Mouse (Mus musculus) kidney, embryonic 16.5 days (tissue): Measurements from ENCODE around the gene Galns. TPM values are rescaled to one million over a fixed set of nuclear protein-coding genes. Genes with fewer than 3 reads are reported as not detected.
A peak's percentile ranks its signal among the peaks of the same experiment; 100 is the strongest.

ENCODE experiments used
- ATAC-seq: fragments of 200-750 bp; cut with Nextera tagmentation; 2 replicates; pipeline ENCODE4 v1.8.0; 2017; ENCODE audit warnings: moderate TSS enrichment; ENCODE audit not compliant: low FRiP score, low TSS enrichment
- H3K27ac ChIP-seq: fragments of 300-500 bp; sonication (generic); 2 replicates; pipeline ENCODE4 v1.5.1; 2014; ENCODE audit warnings: low read length
- H3K27me3 ChIP-seq: fragments of 300-500 bp; sonication (generic); 2 replicates; pipeline ENCODE4 v1.6.1; 2014; ENCODE audit warnings: low read length, control low read depth, mixed read lengths; ENCODE audit not compliant: insufficient read depth
- H3K36me3 ChIP-seq: fragments of 300-500 bp; sonication (generic); 2 replicates; pipeline ENCODE4 v1.6.1; 2014; ENCODE audit warnings: low read length, control low read depth, mixed read lengths; ENCODE audit not compliant: insufficient read depth
- H3K4me1 ChIP-seq: fragments of 300-500 bp; sonication (generic); 2 replicates; pipeline ENCODE4 v1.6.1; 2014; ENCODE audit warnings: low read length, control low read depth, mixed read lengths; ENCODE audit not compliant: insufficient read depth
- H3K4me2 ChIP-seq: fragments of 300-500 bp; sonication (generic); replicated peaks from 2 replicates; pipeline ENCODE4 v1.6.1; 2014; ENCODE audit warnings: low read depth, low read length
- H3K4me3 ChIP-seq: fragments of 300-500 bp; sonication (generic); 2 replicates; pipeline ENCODE4 v1.5.1; 2014; ENCODE audit warnings: mild to moderate bottlenecking, low read length
- H3K9ac ChIP-seq: fragments of 300-500 bp; sonication (generic); replicated peaks from 2 replicates; pipeline ENCODE4 v1.6.1; 2014; ENCODE audit warnings: low read length
- H3K9me3 ChIP-seq: fragments of 300-500 bp; sonication (generic); 2 replicates; pipeline ENCODE4 v1.6.1; 2016; ENCODE audit warnings: low read length, control low read depth
- WGBS: fragments of 180-500 bp; shearing (Covaris S2); extraction: QIAGEN DNeasy Blood & Tissue Kit; methylation state at CpG from one replicate; pipeline ENCODE4 v1.1.7; 2014; 5-methylcytosine and 5-hydroxymethylcytosine counted together
- polyA plus RNA-seq: library from polyadenylated mRNA; unstranded; fragments of >200 nt; fragmentation: Nextera tagmentation; extraction: Ambion mirVana; gene quantifications from 2 replicates; pipeline ENCODE4 v1.2.1, GENCODE M21; 2015

Galns gene
- 17.4 and 18.2 TPM in 2 replicates for polyA plus RNA-seq

GRCm38 (mm10) chr8:122611295-122612133 lies at the start of gene Galns, which contains the start of gene Trappc2l:
Galns (minus strand) TSS chr8:122611463.
Trappc2l (plus strand) TSS chr8:122611640.
- ATAC-seq: peak; percentile 96
- H3K9me3 ChIP-seq: no peaks in the 10 kb centered on the region
- peak within 1 kb of the TSS; percentile 94 for H3K4me2 ChIP-seq
- H3K4me1 ChIP-seq: peaks cover 22% of the 10 kb centered on the region
- H3K4me3 ChIP-seq: peak within 1 kb of the TSS; percentile 64
- H3K27me3 ChIP-seq: no peaks in the 10 kb centered on the region
- H3K27ac ChIP-seq: peak within 1 kb of the TSS; percentile 91
- H3K36me3 ChIP-seq: no peaks in the 10 kb centered on the region
- peak within 1 kb of the TSS; percentile 80 for H3K9ac ChIP-seq
- WGBS: 0% methylated on average over 52 of the region's 57 CpGs

DNA sequence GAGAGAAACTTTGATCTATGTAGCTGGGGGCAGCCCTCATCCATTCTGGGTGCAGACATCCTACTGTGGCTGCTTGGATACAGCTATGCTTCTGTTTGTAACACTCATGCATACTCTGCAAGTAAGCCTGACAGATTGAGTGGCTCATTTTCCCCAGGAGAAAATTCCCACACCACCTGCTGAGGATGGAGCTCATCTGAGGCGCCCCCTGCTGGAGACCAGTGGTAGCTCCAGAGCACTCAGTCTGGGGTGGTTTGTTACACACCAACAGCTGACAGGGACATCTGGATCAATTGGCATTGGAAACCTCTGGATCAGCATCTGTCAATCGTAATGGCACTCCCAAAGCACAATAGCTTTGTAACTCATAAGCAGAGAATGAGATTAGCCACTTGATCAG lies 48.8 kb upstream of the Galns start:
- Histone ChIP-seq H3K9ac (no peak overlapping the region), H3K36me3 (no peaks in the 10 kb centered on the region), H3K9me3 (no peaks in the 10 kb centered on the region), H3K27ac (no peak overlapping the region), H3K4me1 (peaks cover 56% of the 10 kb centered on the region), H3K4me2 (no peak overlapping the region), H3K4me3 (no peak overlapping the region), H3K27me3 (no peaks in the 10 kb centered on the region)
- 72% methylated on average over 2 of the region's 2 CpGs for WGBS
- ATAC-seq: no peak

DNA sequence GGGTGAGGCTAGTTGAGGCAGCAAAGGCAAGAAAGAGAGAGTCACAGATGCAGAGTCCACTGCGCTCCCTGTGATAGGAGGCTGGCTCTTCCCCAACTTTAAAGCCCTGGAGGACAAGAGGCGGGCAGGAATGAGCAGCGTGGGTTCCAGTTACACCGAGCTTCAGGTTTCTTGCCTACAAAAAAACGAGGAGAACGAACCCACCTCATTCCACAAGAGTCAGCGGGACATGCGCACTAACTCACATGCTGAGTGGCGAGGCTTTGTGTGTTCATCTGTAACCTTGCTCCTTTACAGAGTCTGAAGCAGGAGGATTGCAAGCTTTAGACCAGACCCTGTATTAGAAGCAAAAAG lies 47.5 kb upstream of the Galns start:
- Histone ChIP-seq H3K4me2 (no peak overlapping the region), H3K36me3 (no peaks in the 10 kb centered on the region), H3K27me3 (no peaks in the 10 kb centered on the region), H3K9ac (no peak overlapping the region), H3K9me3 (no peaks in the 10 kb centered on the region), H3K27ac (no peak overlapping the region), H3K4me3 (no peak overlapping the region), H3K4me1 (peaks cover 57% of the 10 kb centered on the region)
- no peak for ATAC-seq
- 42% methylated on average over 9 of the region's 9 CpGs for WGBS

GRCm38 (mm10) chr8:122658149-122658806 lies 47.0 kb upstream of the Galns start:
- 56% methylated on average over 10 of the region's 10 CpGs for WGBS

GRCm38 (mm10) chr8:122656056-122656999 lies 45.1 kb upstream of the Galns start:
- H3K27me3 ChIP-seq: no peaks in the 10 kb centered on the region
- H3K4me1 ChIP-seq: peaks cover 51% of the 10 kb centered on the region
- H3K9me3 ChIP-seq: no peaks in the 10 kb centered on the region
- no peak overlapping the region for H3K4me2 ChIP-seq
- H3K27ac ChIP-seq: peak overlapping the region; percentile 35; the same call in 1 of the 2 replicates
- H3K4me3 ChIP-seq: no peak overlapping the region
- no peak for ATAC-seq
- H3K9ac ChIP-seq: no peak overlapping the region
- 64% methylated on average over 13 of the region's 13 CpGs for WGBS
- no peaks in the 10 kb centered on the region for H3K36me3 ChIP-seq

More at GRCm38 (mm10) chr8:122658149-122658806, 47.0 kb upstream of the Galns start:
- no peak overlapping the region for H3K4me2 ChIP-seq
- no peaks in the 10 kb centered on the region for H3K27me3 ChIP-seq
- no peaks in the 10 kb centered on the region for H3K9me3 ChIP-seq
- peaks cover 57% of the 10 kb centered on the region for H3K4me1 ChIP-seq
- no peak overlapping the region for H3K9ac ChIP-seq
- H3K36me3 ChIP-seq: no peaks in the 10 kb centered on the region
- no peak overlapping the region for H3K4me3 ChIP-seq
- no peak overlapping the region for H3K27ac ChIP-seq
- no peak for ATAC-seq

DNA sequence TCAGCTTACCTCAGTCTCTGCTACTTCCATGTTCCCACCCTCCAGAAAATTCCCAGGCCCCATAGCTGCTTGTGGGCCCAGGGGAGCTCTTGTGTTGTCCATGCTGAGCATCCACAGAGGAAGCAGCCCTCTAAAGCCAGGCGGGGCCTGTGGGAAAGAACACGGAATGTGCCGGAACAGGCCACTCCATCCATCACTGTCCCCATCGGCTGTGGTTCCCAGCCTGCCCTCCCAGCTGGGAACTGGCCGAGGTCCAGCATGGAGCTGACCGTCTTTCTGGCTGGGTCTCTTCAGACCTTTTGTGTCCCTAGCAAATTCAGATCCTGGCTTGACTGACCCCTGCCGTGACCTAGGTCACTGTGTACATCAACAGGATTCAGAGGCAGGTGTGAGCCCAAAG lies 43.5 kb upstream of the Galns start:
- WGBS: 36% methylated on average over 7 of the region's 7 CpGs
- H3K4me1 ChIP-seq: peaks cover 43% of the 10 kb centered on the region

GRCm38 (mm10) chr8:122652643-122653042 lies 41.4 kb upstream of the Galns start:
- Histone ChIP-seq H3K36me3 (no peaks in the 10 kb centered on the region), H3K27ac (no peak overlapping the region), H3K9ac (no peak overlapping the region), H3K4me3 (no peak overlapping the region), H3K4me1 (peaks cover 38% of the 10 kb centered on the region), H3K9me3 (no peaks in the 10 kb centered on the region), H3K4me2 (no peak overlapping the region), H3K27me3 (no peaks in the 10 kb centered on the region)
- no peak for ATAC-seq
- WGBS: 64% methylated on average over 6 of the region's 6 CpGs

More for the DNA sequence above, 43.5 kb upstream of the Galns start:
- no peak overlapping the region for H3K4me2 ChIP-seq
- H3K4me3 ChIP-seq: no peak overlapping the region
- no peak overlapping the region for H3K9ac ChIP-seq
- ATAC-seq: peak; percentile 52
- no peaks in the 10 kb centered on the region for H3K9me3 ChIP-seq
- 0 out of 2 replicates have a peak overlapping the region, but pooled peaks have one; percentile 24 for H3K27ac ChIP-seq
- no peaks in the 10 kb centered on the region for H3K36me3 ChIP-seq
- no peaks in the 10 kb centered on the region for H3K27me3 ChIP-seq

- WGBS: 80% methylated on average over 16 of the region's 16 CpGs
- Histone ChIP-seq H3K4me1 (peaks cover 38% of the 10 kb centered on the region), H3K4me2 (no peak overlapping the region), H3K36me3 (no peaks in the 10 kb centered on the region), H3K9ac (no peak overlapping the region), H3K27me3 (no peaks in the 10 kb centered on the region), H3K27ac (no peak overlapping the region), H3K4me3 (no peak overlapping the region), H3K9me3 (no peaks in the 10 kb centered on the region)
- no peak for ATAC-seq
These were observed 40.2 kb upstream of the Galns start for GRCm38 (mm10) chr8:122651326-122651921.
